Mouse (Mus musculus) MEL (cell line): ENCODE results near the gene Trpv6. TPM values are rescaled to one million over a fixed set of nuclear protein-coding genes. Genes with fewer than 3 reads are reported as not detected.

Experiments used
- DNase-seq: peaks from one replicate; pipeline ENCODE4 v3.0.0; 2011; ENCODE audit warnings: low read depth, low spot score
- H3K27ac ChIP-seq: 2 replicates; pipeline ENCODE4 v1.5.1; 2012; ENCODE audit warnings: low read depth, mild to moderate bottlenecking, control low read depth, low read length, moderate library complexity; ENCODE audit not compliant: control insufficient read depth
- H3K27me3 ChIP-seq, 2 experiments: fragments of 150-350 bp in 1 of 2; sonication (generic) in 1 of 2; 2 replicates each; pipeline ENCODE4 v1.6.1; 2012; ENCODE audit warnings: low read length in 2 of 2, mild to moderate bottlenecking in 2 of 2, improper control_type of control experiment in 1 of 2, moderate library complexity in 1 of 2; ENCODE audit not compliant: insufficient read depth in 2 of 2, control insufficient read depth in 1 of 2
- H3K36me3 ChIP-seq, 2 experiments: 2 replicates each; pipeline ENCODE4 v1.6.1; 2012 to 2014; ENCODE audit warnings: low read length in 2 of 2, improper control_type of control experiment in 1 of 2, inconsistent platforms in 1 of 2, mild to moderate bottlenecking in 1 of 2; ENCODE audit not compliant: insufficient read depth in 2 of 2, control insufficient read depth in 1 of 2
- H3K4me1 ChIP-seq, 2 experiments: fragments of 150-350 bp in 1 of 2; sonication (generic) in 1 of 2; 2 replicates each; pipeline ENCODE4 v1.6.1; 2012; ENCODE audit warnings: low read length in 2 of 2, improper control_type of control experiment in 1 of 2, mild to moderate bottlenecking in 1 of 2; ENCODE audit not compliant: insufficient read depth in 2 of 2, control insufficient read depth in 1 of 2
- H3K4me3 ChIP-seq, 2 experiments: fragments of 150-350 bp in 1 of 2; sonication (generic) in 1 of 2; 2 replicates each; pipeline ENCODE4 v1.5.1; 2012; ENCODE audit warnings: low read depth in 2 of 2, low read length in 2 of 2, mild to moderate bottlenecking in 2 of 2, moderate library complexity in 2 of 2, control low read depth in 1 of 2, improper control_type of control experiment in 1 of 2; ENCODE audit not compliant: control insufficient read depth in 1 of 2, insufficient read depth in 1 of 2
- H3K79me2 ChIP-seq: 2 replicates; pipeline ENCODE4 v1.6.1; 2012; ENCODE audit warnings: mild to moderate bottlenecking, low read length, moderate library complexity; ENCODE audit not compliant: control insufficient read depth, poor library complexity, insufficient read depth
- H3K9ac ChIP-seq: 2 replicates; pipeline ENCODE4 v1.6.1; 2012; ENCODE audit warnings: low read depth, mild to moderate bottlenecking, control low read depth, low read length, moderate library complexity; ENCODE audit not compliant: control insufficient read depth, poor library complexity, severe bottlenecking
- H3K9me3 ChIP-seq: fragments of 150-350 bp; sonication (generic); replicated peaks from 2 replicates; pipeline ENCODE4 v1.6.1; 2012; ENCODE audit warnings: mild to moderate bottlenecking, low read length, improper control_type of control experiment, moderate library complexity; ENCODE audit not compliant: insufficient read depth
- CHD1 ChIP-seq: IDR thresholded peaks from 2 replicates; pipeline ENCODE4 v1.6.1; 2012; ENCODE audit warnings: low read depth, mild to moderate bottlenecking, inconsistent platforms, low read length, improper control_type of control experiment
- EP300 ChIP-seq, 2 experiments: IDR thresholded peaks; 2 replicates each; pipeline ENCODE4 v1.6.1; 2011; ENCODE audit warnings: improper control_type of control experiment in 2 of 2, low read length in 2 of 2, low read depth in 1 of 2, mild to moderate bottlenecking in 1 of 2
- ETS1 ChIP-seq: IDR thresholded peaks from 2 replicates; pipeline ENCODE4 v1.6.1; 2012; ENCODE audit warnings: low read depth, mild to moderate bottlenecking, inconsistent platforms, low read length, improper control_type of control experiment, moderate library complexity
- GABPA ChIP-seq: IDR thresholded peaks from 2 replicates; pipeline ENCODE4 v1.6.1; 2012; ENCODE audit warnings: low read depth, mild to moderate bottlenecking, inconsistent platforms, low read length, improper control_type of control experiment, moderate library complexity
- GATA1 ChIP-seq: IDR thresholded peaks from 2 replicates; pipeline ENCODE4 v1.6.1; 2011; ENCODE audit warnings: low read depth, low read length, improper control_type of control experiment
- HCFC1 ChIP-seq: IDR thresholded peaks from 2 replicates; pipeline ENCODE4 v1.6.1; 2012; ENCODE audit warnings: low read depth, mild to moderate bottlenecking, inconsistent platforms, low read length, improper control_type of control experiment, moderate library complexity
- MAFK ChIP-seq: IDR thresholded peaks from 2 replicates; pipeline ENCODE4 v1.6.1; 2011; ENCODE audit warnings: low read depth, mild to moderate bottlenecking, low read length, improper control_type of control experiment, borderline replicate concordance
- MEF2A ChIP-seq: IDR thresholded peaks from 2 replicates; pipeline ENCODE4 v1.6.1; 2014; ENCODE audit warnings: low read depth, mild to moderate bottlenecking, inconsistent platforms, low read length, improper control_type of control experiment; ENCODE audit not compliant: poor library complexity, insufficient replicate concordance, severe bottlenecking; ENCODE audit errors: extremely low read depth
- MXI1 ChIP-seq: IDR thresholded peaks from 2 replicates; pipeline ENCODE4 v1.6.1; 2011; ENCODE audit warnings: mild to moderate bottlenecking, low read depth, low read length, improper control_type of control experiment
- MYB ChIP-seq: IDR thresholded peaks from 2 replicates; pipeline ENCODE4 v1.6.1; 2011; ENCODE audit warnings: mild to moderate bottlenecking, low read depth, low read length, improper control_type of control experiment
- MYC ChIP-seq: IDR thresholded peaks from 2 replicates; pipeline ENCODE4 v1.6.1; 2011; ENCODE audit warnings: low read depth, mild to moderate bottlenecking, low read length, improper control_type of control experiment, moderate library complexity
- POLR2AphosphoS2 ChIP-seq: IDR thresholded peaks from 2 replicates; pipeline ENCODE4 v1.6.1; 2011; ENCODE audit warnings: low read length, improper control_type of control experiment
- POLR2AphosphoS5 ChIP-seq: IDR thresholded peaks from 2 replicates; pipeline ENCODE4 v1.6.1; 2012; ENCODE audit warnings: low read depth, borderline replicate concordance, mild to moderate bottlenecking, inconsistent platforms, low read length, moderate library complexity, mixed read lengths
- RCOR1 ChIP-seq: IDR thresholded peaks from 2 replicates; pipeline ENCODE4 v1.6.1; 2012; ENCODE audit warnings: low read depth, mild to moderate bottlenecking, inconsistent platforms, low read length, improper control_type of control experiment
- TAL1 ChIP-seq: IDR thresholded peaks from 2 replicates; pipeline ENCODE4 v1.6.1; 2012; ENCODE audit warnings: mild to moderate bottlenecking, inconsistent platforms, low read length, moderate library complexity, mixed read lengths
- TCF12 ChIP-seq: IDR thresholded peaks from 2 replicates; pipeline ENCODE4 v1.6.1; 2014; ENCODE audit warnings: low read depth, mild to moderate bottlenecking, inconsistent platforms, low read length, improper control_type of control experiment, moderate library complexity
- UBTF ChIP-seq: IDR thresholded peaks from 2 replicates; pipeline ENCODE4 v1.6.1; 2012; ENCODE audit warnings: low read depth, mild to moderate bottlenecking, inconsistent platforms, low read length, improper control_type of control experiment, moderate library complexity, borderline replicate concordance; ENCODE audit not compliant: insufficient read depth
- USF2 ChIP-seq, 2 experiments: IDR thresholded peaks; 2 replicates each; pipeline ENCODE4 v1.6.1; 2011 to 2012; ENCODE audit warnings: improper control_type of control experiment in 2 of 2, low read length in 2 of 2, borderline replicate concordance in 1 of 2, inconsistent platforms in 1 of 2, low read depth in 1 of 2, mild to moderate bottlenecking in 1 of 2; ENCODE audit not compliant: insufficient read depth in 1 of 2
- ZMIZ1 ChIP-seq: IDR thresholded peaks from 2 replicates; pipeline ENCODE4 v1.6.1; 2012; ENCODE audit warnings: low read depth, mild to moderate bottlenecking, inconsistent platforms, low read length, improper control_type of control experiment, moderate library complexity
- ZNF384 ChIP-seq: IDR thresholded peaks from 2 replicates; pipeline ENCODE4 v1.6.1; 2012; ENCODE audit warnings: low read depth, mild to moderate bottlenecking, inconsistent platforms, low read length, improper control_type of control experiment
- polyA plus RNA-seq, 2 experiments: library from polyadenylated mRNA; stranded (reverse) in 1 of 2; unstranded in 1 of 2; fragments of >175 nt in 1 of 2; fragments of >200 nt in 1 of 2; gene quantifications; 2 replicates each; pipeline versions ENCODE4 v1.2.1 to v1.2.4; 2012; ENCODE audit warnings: low replicate concordance in 2 of 2, low read depth in 1 of 2; ENCODE audit not compliant: insufficient read length in 2 of 2, insufficient read depth in 1 of 2, missing spikeins in 1 of 2
- total RNA-seq: library from RNA; depleted of rRNA; stranded (reverse); fragments of 300-350 nt; gene quantifications from 2 replicates; pipeline ENCODE4 v1.2.3, GENCODE M21; 2012

The Trpv6 gene
- total and polyA plus RNA-seq, 3 experiments = not detected

DNA sequence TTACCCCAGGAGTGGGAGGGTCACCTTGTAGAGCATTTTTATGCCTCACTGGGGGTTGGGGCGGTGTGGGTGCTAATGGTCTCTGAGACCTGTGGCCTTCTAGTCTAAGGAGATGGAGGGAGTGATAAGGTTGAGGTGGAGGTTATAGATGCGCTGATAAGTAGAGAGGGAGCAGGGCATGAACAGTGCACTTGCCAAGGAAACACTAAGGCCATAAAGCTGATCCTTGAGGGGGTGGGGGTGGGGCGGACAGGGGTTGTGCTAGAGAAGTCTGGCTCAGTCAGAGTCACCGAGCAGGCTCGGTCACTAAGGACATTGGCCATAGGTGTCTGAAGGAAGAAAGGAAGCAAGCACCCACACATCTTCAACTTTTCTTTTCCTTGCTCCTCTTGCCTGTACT lies 45.5 kb upstream of the Trpv6 start:
- no peak for TF ChIP-seq MXI1
- no peak for TF ChIP-seq MAFK
- no peak for TF ChIP-seq HCFC1
- no peak for TF ChIP-seq GATA1
- TF ChIP-seq, all 39 proteins: peak for 0
- no peaks in the 10 kb centered on the region for H3K27me3 ChIP-seq
- no peaks in the 10 kb centered on the region for H3K9me3 ChIP-seq
- H3K4me3 ChIP-seq = no peak overlapping the region
- H3K4me1 ChIP-seq = peaks cover 19 to 32% of the 10 kb centered on the region in 2 experiments
- H3K79me2 ChIP-seq = no peaks in the 10 kb centered on the region
- no peak for DNase-seq
- H3K36me3 ChIP-seq = peaks cover 10 to 24% of the 10 kb centered on the region in 2 experiments
- no peak overlapping the region for H3K9ac ChIP-seq
- no peak overlapping the region for H3K27ac ChIP-seq

DNA sequence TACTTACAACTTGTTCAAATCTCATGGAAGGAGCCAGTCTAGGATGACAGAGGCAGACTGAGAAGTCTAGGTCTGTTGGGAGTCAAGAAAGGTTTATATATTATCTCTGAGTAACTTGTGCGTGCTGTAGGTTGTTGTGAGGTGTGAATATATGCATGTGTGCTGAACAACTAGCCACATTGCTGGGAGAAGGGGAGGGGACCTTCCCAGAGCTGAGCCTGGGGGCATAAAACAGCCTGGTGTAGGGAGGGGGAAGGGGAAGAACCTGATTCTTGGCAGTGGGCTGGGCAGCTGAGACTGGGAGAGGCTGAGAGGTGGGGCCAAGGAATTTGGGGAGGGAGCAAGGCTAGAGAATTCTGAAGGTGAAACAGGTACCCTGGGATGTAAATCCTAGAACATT lies 44.5 kb upstream of the Trpv6 start, which contains the start of gene Trpv5:
Gene Trpv5 (minus strand): TSS at position 101 of the 400 bp plus-strand sequence.
- Histone ChIP-seq H3K9me3 (no peaks in the 10 kb centered on the region), H3K9ac (no peak within 1 kb of the TSS), H3K36me3 (peaks cover under 1 to 31% of the 10 kb centered on the region in 2 experiments), H3K4me3 (no peak within 1 kb of the TSS), H3K79me2 (no peaks in the 10 kb centered on the region), H3K4me1 (peaks cover 22 to 39% of the 10 kb centered on the region in 2 experiments), H3K27ac (no peak within 1 kb of the TSS), H3K27me3 (no peaks in the 10 kb centered on the region)
- no peak for DNase-seq
- TF ChIP-seq POLR2AphosphoS2 (no peak), CHD1 (no peak), ETS1 (no peak), MEF2A (no peak)

DNA sequence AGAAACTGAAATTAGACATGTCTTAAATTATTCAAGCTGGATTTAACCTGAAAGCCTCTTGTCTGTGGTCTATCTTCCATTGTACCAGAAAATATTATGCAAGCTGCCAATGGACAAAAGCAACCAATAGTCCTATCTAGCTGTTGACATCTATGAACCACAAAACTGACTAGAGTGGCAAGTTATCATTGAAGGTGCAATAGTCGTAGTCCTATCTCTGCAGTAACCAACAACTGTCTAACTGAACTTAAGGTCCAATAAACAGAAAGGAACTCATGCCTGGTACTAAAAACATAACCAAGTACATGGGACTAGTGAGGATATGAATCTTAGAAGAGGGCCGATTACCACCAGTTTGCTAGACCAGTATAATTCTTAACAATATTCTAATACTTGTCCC lies 40.3 kb upstream of the Trpv6 start:
- H3K36me3 ChIP-seq = peaks cover 0 to 17% of the 10 kb centered on the region in 2 experiments; a peak in 2 of 4 replicates
- H3K27me3 ChIP-seq = no peaks in the 10 kb centered on the region
- peaks cover 9 to 29% of the 10 kb centered on the region in 2 experiments; a peak in 3 of 4 replicates for H3K4me1 ChIP-seq
- no peak overlapping the region for H3K27ac ChIP-seq
- H3K9me3 ChIP-seq = no peaks in the 10 kb centered on the region
- no peak for TF ChIP-seq ZMIZ1
- TF ChIP-seq RCOR1 = peak; percentile 28; the same call in 1 of the 2 replicates
- TF ChIP-seq EP300 (IDR thresholded peaks at IDR 0.05; ENCODE audit: low read depth in 1 of 2, low read length in 2 of 2) = peak; percentile 71 to 87
- no peak for TF ChIP-seq ZNF384
- TF ChIP-seq UBTF = no peak
- peak; percentile 59; the same call in 1 of the 2 replicates for TF ChIP-seq TCF12
- TF ChIP-seq MYC = no peak
- TF ChIP-seq MYB = peak; percentile 85
- TF ChIP-seq TAL1 = no peak
- TF ChIP-seq MAFK = no peak
- no peak for TF ChIP-seq GABPA
- no peak for TF ChIP-seq POLR2AphosphoS5
- peak; percentile 63 for TF ChIP-seq GATA1
- TF ChIP-seq USF2 (IDR thresholded peaks at IDR 0.05; ENCODE audit: borderline replicate concordance in 1 of 2, insufficient read depth in 1 of 2, low read depth in 1 of 2, low read length in 2 of 2) = no peak
- peak; percentile 18; the same call in 1 of the 2 replicates for TF ChIP-seq ETS1
- DNase-seq = peak; percentile 43
- H3K4me3 ChIP-seq = no peak overlapping the region
- no peaks in the 10 kb centered on the region for H3K79me2 ChIP-seq
- no peak overlapping the region for H3K9ac ChIP-seq
